Mouse (Mus musculus) kidney, embryonic 14.5 days (tissue): ENCODE results near the gene St6galnac3. TPM values are rescaled to one million over a fixed set of nuclear protein-coding genes. Genes with fewer than 3 reads are reported as not detected.

Source experiments
- ATAC-seq: fragments of 200-750 bp; cut with Nextera tagmentation; 2 replicates; pipeline ENCODE4 v1.8.0; 2017; ENCODE audit warnings: moderate number of reproducible peaks, mild to moderate bottlenecking, moderate TSS enrichment, moderate library complexity; ENCODE audit not compliant: low FRiP score, low TSS enrichment
- H3K27ac ChIP-seq: fragments of 300-500 bp; sonication (generic); 2 replicates; pipeline ENCODE4 v1.5.1; 2014; ENCODE audit warnings: low read depth, mild to moderate bottlenecking, low read length, moderate library complexity, mixed read lengths
- H3K27me3 ChIP-seq: fragments of 300-500 bp; sonication (generic); 2 replicates; pipeline ENCODE4 v1.6.1; 2014; ENCODE audit warnings: mild to moderate bottlenecking, low read length; ENCODE audit not compliant: control insufficient read depth, insufficient read depth
- H3K36me3 ChIP-seq: fragments of 300-500 bp; sonication (generic); 2 replicates; pipeline ENCODE4 v1.6.1; 2014; ENCODE audit warnings: low read length, mixed read lengths; ENCODE audit not compliant: control insufficient read depth, insufficient read depth
- H3K4me1 ChIP-seq: fragments of 300-500 bp; sonication (generic); 2 replicates; pipeline ENCODE4 v1.6.1; 2014; ENCODE audit warnings: low read length, mixed read lengths; ENCODE audit not compliant: control insufficient read depth, insufficient read depth
- H3K4me2 ChIP-seq: fragments of 300-500 bp; sonication (generic); replicated peaks from 2 replicates; pipeline ENCODE4 v1.6.1; 2014; ENCODE audit warnings: low read depth, mild to moderate bottlenecking, low read length
- H3K4me3 ChIP-seq: fragments of 300-500 bp; sonication (generic); 2 replicates; pipeline ENCODE4 v1.5.1; 2014; ENCODE audit warnings: mild to moderate bottlenecking, low read length
- H3K9ac ChIP-seq: fragments of 300-500 bp; sonication (generic); 2 replicates; pipeline ENCODE4 v1.6.1; 2014; ENCODE audit warnings: low read depth, mild to moderate bottlenecking, low read length, moderate library complexity
- H3K9me3 ChIP-seq: fragments of 300-500 bp; sonication (generic); 2 replicates; pipeline ENCODE4 v1.6.1; 2016; ENCODE audit warnings: low read length; ENCODE audit not compliant: control insufficient read depth
- WGBS: fragments of 180-500 bp; shearing (Covaris S2); extraction: QIAGEN DNeasy Blood & Tissue Kit; methylation state at CpG from one replicate; pipeline ENCODE4 v1.1.7; 2014; 5-methylcytosine and 5-hydroxymethylcytosine counted together
- polyA plus RNA-seq: library from polyadenylated mRNA; unstranded; fragments of >200 nt; fragmentation: Nextera tagmentation; extraction: Ambion mirVana; gene quantifications from 2 replicates; pipeline ENCODE4 v1.2.1, GENCODE M21; 2014

The St6galnac3 gene
- polyA plus RNA-seq, 1 experiment from 2014 or later: 63.8 TPM

GRCm38 (mm10) chr3:153365057-153365755 is 359.8 kb downstream of the St6galnac3 start:
- no peak overlapping the region for H3K4me2 ChIP-seq
- H3K9me3 ChIP-seq: no peaks in the 10 kb centered on the region
- no peak overlapping the region for H3K9ac ChIP-seq
- H3K36me3 ChIP-seq: no peaks in the 10 kb centered on the region
- no peaks in the 10 kb centered on the region for H3K27me3 ChIP-seq
- ATAC-seq: no peak
- no peak overlapping the region for H3K27ac ChIP-seq
- H3K4me3 ChIP-seq: no peak overlapping the region
- WGBS: 86% methylated on average over 10 of the region's 10 CpGs
- H3K4me1 ChIP-seq: no peaks in the 10 kb centered on the region

- no peak overlapping the region for H3K4me3 ChIP-seq
- no peak overlapping the region for H3K27ac ChIP-seq
- H3K36me3 ChIP-seq: no peaks in the 10 kb centered on the region
- WGBS: 95% methylated on average over 3 of the region's 3 CpGs
- H3K4me2 ChIP-seq: no peak overlapping the region
- no peak overlapping the region for H3K9ac ChIP-seq
- H3K9me3 ChIP-seq: no peaks in the 10 kb centered on the region
- ATAC-seq: no peak
- no peaks in the 10 kb centered on the region for H3K4me1 ChIP-seq
- H3K27me3 ChIP-seq: no peaks in the 10 kb centered on the region
These were observed 360.6 kb downstream of the St6galnac3 start for GRCm38 (mm10) chr3:153364366-153364765.

- WGBS: 95% methylated on average over 3 of the region's 3 CpGs
- H3K4me1 ChIP-seq: no peaks in the 10 kb centered on the region
- no peaks in the 10 kb centered on the region for H3K36me3 ChIP-seq
- no peak overlapping the region for H3K27ac ChIP-seq
- H3K9me3 ChIP-seq: no peaks in the 10 kb centered on the region
- H3K27me3 ChIP-seq: no peaks in the 10 kb centered on the region
- no peak overlapping the region for H3K9ac ChIP-seq
- no peak overlapping the region for H3K4me3 ChIP-seq
- no peak overlapping the region for H3K4me2 ChIP-seq
- no peak for ATAC-seq
These were observed 365.0 kb downstream of the St6galnac3 start for GRCm38 (mm10) chr3:153359966-153360365.

- no peaks in the 10 kb centered on the region for H3K4me1 ChIP-seq
These were observed 368.9 kb downstream of the St6galnac3 start for GRCm38 (mm10) chr3:153356071-153356470.

GRCm38 (mm10) chr3:153354988-153355297 is 370.0 kb downstream of the St6galnac3 start:
- ATAC-seq: no peak
- WGBS: 82% methylated on average over 3 of the region's 3 CpGs
- H3K9me3 ChIP-seq: no peaks in the 10 kb centered on the region
- H3K9ac ChIP-seq: no peak overlapping the region
- H3K4me1 ChIP-seq: no peaks in the 10 kb centered on the region
- no peak overlapping the region for H3K27ac ChIP-seq
- H3K36me3 ChIP-seq: no peaks in the 10 kb centered on the region
- no peak overlapping the region for H3K4me3 ChIP-seq
- no peak overlapping the region for H3K4me2 ChIP-seq
- H3K27me3 ChIP-seq: no peaks in the 10 kb centered on the region

More at GRCm38 (mm10) chr3:153356071-153356470, 368.9 kb downstream of the St6galnac3 start:
- 68% methylated on average over 1 of the region's 1 CpGs for WGBS
- Histone ChIP-seq H3K36me3 (no peaks in the 10 kb centered on the region), H3K4me2 (no peak overlapping the region), H3K9me3 (no peaks in the 10 kb centered on the region), H3K9ac (no peak overlapping the region), H3K27ac (no peak overlapping the region), H3K4me3 (no peak overlapping the region), H3K27me3 (no peaks in the 10 kb centered on the region)
- no peak for ATAC-seq

- ATAC-seq: no peak
- Histone ChIP-seq H3K36me3 (no peaks in the 10 kb centered on the region), H3K9ac (no peak overlapping the region), H3K9me3 (no peaks in the 10 kb centered on the region), H3K4me2 (no peak overlapping the region), H3K4me3 (no peak overlapping the region), H3K27me3 (no peaks in the 10 kb centered on the region), H3K4me1 (no peaks in the 10 kb centered on the region), H3K27ac (no peak overlapping the region)
- 90% methylated on average over 6 of the region's 6 CpGs for WGBS
These were observed 370.6 kb downstream of the St6galnac3 start for GRCm38 (mm10) chr3:153354186-153354987.

GRCm38 (mm10) chr3:153353313-153354103 is 371.5 kb downstream of the St6galnac3 start:
- no peak overlapping the region for H3K9ac ChIP-seq
- 76% methylated on average over 16 of the region's 16 CpGs for WGBS
- H3K36me3 ChIP-seq: no peaks in the 10 kb centered on the region
- no peak overlapping the region for H3K4me3 ChIP-seq
- no peak overlapping the region for H3K4me2 ChIP-seq
- no peaks in the 10 kb centered on the region for H3K9me3 ChIP-seq
- H3K27me3 ChIP-seq: no peaks in the 10 kb centered on the region
- ATAC-seq: no peak
- H3K4me1 ChIP-seq: no peaks in the 10 kb centered on the region
- no peak overlapping the region for H3K27ac ChIP-seq

GRCm38 (mm10) chr3:153349981-153350380 is 375.0 kb downstream of the St6galnac3 start:
- Histone ChIP-seq H3K4me1 (no peaks in the 10 kb centered on the region), H3K27me3 (no peaks in the 10 kb centered on the region), H3K36me3 (no peaks in the 10 kb centered on the region), H3K4me3 (no peak overlapping the region), H3K4me2 (no peak overlapping the region), H3K9ac (no peak overlapping the region), H3K9me3 (no peaks in the 10 kb centered on the region), H3K27ac (no peak overlapping the region)
- 71% methylated on average over 10 of the region's 10 CpGs for WGBS
- no peak for ATAC-seq
